In the genomic region with DNA sequence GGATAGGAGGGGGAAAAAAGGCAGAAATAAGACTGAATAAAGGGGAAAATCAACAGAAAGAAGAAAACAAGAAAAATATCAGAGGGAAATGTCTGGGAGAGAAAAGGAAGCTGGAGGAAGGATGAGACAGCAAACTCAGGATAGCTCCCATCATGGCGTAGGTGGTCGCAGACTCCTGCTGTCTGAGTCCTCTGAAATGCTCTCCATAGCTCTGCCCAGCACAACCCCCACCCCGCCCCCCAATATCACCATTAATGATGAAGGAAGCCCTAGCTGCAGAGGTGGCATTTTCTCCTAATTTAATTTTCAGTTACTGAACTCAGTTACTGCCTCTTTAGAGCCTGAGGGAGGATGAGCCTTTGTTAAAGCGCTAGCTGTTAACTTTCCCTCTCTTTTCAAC, we compare ENCODE assay signal across 22 mouse cellular contexts.
"Had no signal": no experiment of that assay in that cellular context is flagged by ENCODE, and none has a peak within 500 bp of the region (broad histone marks: within the 10 kb centered on the region; RNA-seq: fewer than 3 reads in every experiment).

No protein-coding gene starts in this region.

- H3K9me3 ChIP-seq: limb, embryonic 12.5 days; limb, embryonic 15.5 days; lung, embryonic 15.5 days; neural tube, embryonic 12.5 days; neural tube, embryonic 15.5 days had no signal

- H3K9ac ChIP-seq: limb, embryonic 12.5 days; limb, embryonic 15.5 days; liver, embryonic 14.5 days; lung, embryonic 15.5 days; neural tube, embryonic 12.5 days; neural tube, embryonic 15.5 days had no signal

- H3K27ac ChIP-seq: limb, embryonic 12.5 days; limb, embryonic 15.5 days; liver, embryonic 14.5 days; lung, embryonic 15.5 days; neural tube, embryonic 12.5 days; neural tube, embryonic 15.5 days; stomach, postnatal 0 days had no signal

- DNase-seq: kidney, adult 8-10 months; kidney, postnatal 14 days; kidney, postnatal 4 days; left cerebral cortex, postnatal 4 days; lung, adult 18-20 months; lung, postnatal 10 days; lung, postnatal 36 days; right cerebral cortex, adult 18-20 months; right cerebral cortex, postnatal 14 days; right cerebral cortex, postnatal 4 days; thymus, adult 2 months; thymus, postnatal 14 days; thymus, postnatal 4 days had no signal

- H3K4me3 ChIP-seq: limb, embryonic 12.5 days; limb, embryonic 15.5 days; lung, embryonic 15.5 days; megakaryocyte, embryonic 14.5 days; neural tube, embryonic 12.5 days; neural tube, embryonic 15.5 days had no signal

- H3K27me3 ChIP-seq: limb, embryonic 12.5 days; limb, embryonic 15.5 days; lung, embryonic 15.5 days; megakaryocyte, embryonic 14.5 days; neural tube, embryonic 12.5 days; neural tube, embryonic 15.5 days had no signal

- H3K4me2 ChIP-seq: limb, embryonic 12.5 days; limb, embryonic 15.5 days; liver, embryonic 11.5 days; lung, embryonic 15.5 days; neural tube, embryonic 12.5 days; neural tube, embryonic 15.5 days had no signal

- H3K36me3 ChIP-seq: limb, embryonic 12.5 days; limb, embryonic 15.5 days; lung, embryonic 15.5 days; neural tube, embryonic 12.5 days; neural tube, embryonic 15.5 days had no signal

- H3K4me1 ChIP-seq: limb, embryonic 12.5 days; limb, embryonic 15.5 days; lung, embryonic 15.5 days; megakaryocyte, embryonic 14.5 days; neural tube, embryonic 12.5 days; neural tube, embryonic 15.5 days had no signal
